29 mouse cellular contexts compared by ENCODE assay signal in genomic region chr3:70138488-70138887, GRCm38 (mm10).
A peak's percentile ranks its signal among the peaks of the same experiment; 100 is the strongest.
DNase-seq lines count a peak whose midpoint lies in the region; ATAC-seq and TF ChIP-seq lines count a peak whose summit lies in the region.
"Had no signal": no experiment of that assay in that cellular context is flagged by ENCODE, and none has a peak within 500 bp of the region (broad histone marks: within the 10 kb centered on the region; RNA-seq: fewer than 3 reads in every experiment).

No protein-coding gene starts in this region.

- no peak for TF ChIP-seq CTCF in kidney, postnatal 0 days (IDR thresholded peaks at IDR 0.05; ENCODE audit: low read depth)

- no peak overlapping the region for H3K4me2 ChIP-seq in kidney, postnatal 0 days (ENCODE audit: low read length)
- H3K4me2 ChIP-seq in lung, embryonic 16.5 days (ENCODE audit: low read depth, low read length), result 0 out of 2 replicates have a peak overlapping the region, but pooled peaks have one; percentile 3
- H3K4me2 ChIP-seq: embryonic facial prominence, embryonic 15.5 days; heart, embryonic 12.5 days; heart, embryonic 15.5 days; hindbrain, embryonic 13.5 days had no signal

- no peaks in the 10 kb centered on the region for H3K27me3 ChIP-seq in kidney, postnatal 0 days (ENCODE audit: insufficient read depth, low read length)
- no peaks in the 10 kb centered on the region for H3K27me3 ChIP-seq in lung, embryonic 16.5 days (ENCODE audit: control insufficient read depth, insufficient read depth, low read depth, low read length)
- H3K27me3 ChIP-seq: CH12.LX; embryonic facial prominence, embryonic 15.5 days; heart, embryonic 12.5 days; heart, embryonic 15.5 days; hindbrain, embryonic 13.5 days had no signal

- no peak overlapping the region for H3K27ac ChIP-seq in kidney, postnatal 0 days
- no peak overlapping the region for H3K27ac ChIP-seq in lung, embryonic 16.5 days (ENCODE audit: low read length)
- H3K27ac ChIP-seq: embryonic facial prominence, embryonic 15.5 days; gastrocnemius, adult 2 months; heart, embryonic 15.5 days; hindbrain, embryonic 10.5 days; hindbrain, embryonic 13.5 days had no signal

- H3K36me3 ChIP-seq in kidney, postnatal 0 days (ENCODE audit: insufficient read depth, low read length), result no peaks in the 10 kb centered on the region
- H3K36me3 ChIP-seq in lung, embryonic 16.5 days (ENCODE audit: control insufficient read depth, insufficient read depth, low read length), result no peaks in the 10 kb centered on the region
- H3K36me3 ChIP-seq: embryonic facial prominence, embryonic 15.5 days; G1E; heart, embryonic 12.5 days; heart, embryonic 15.5 days; hindbrain, embryonic 10.5 days; hindbrain, embryonic 13.5 days had no signal

- WGBS in kidney, postnatal 0 days, result 63% methylated on average over 2 of the region's 2 CpGs
- 46% methylated on average over 2 of the region's 2 CpGs for WGBS in lung, embryonic 16.5 days

- no peaks in the 10 kb centered on the region for H3K9me3 ChIP-seq in kidney, postnatal 0 days (replicated peaks; ENCODE audit: low read length)
- no peaks in the 10 kb centered on the region for H3K9me3 ChIP-seq in lung, embryonic 16.5 days (ENCODE audit: control insufficient read depth, low read length)
- H3K9me3 ChIP-seq: embryonic facial prominence, embryonic 15.5 days; G1E; heart, embryonic 12.5 days; heart, embryonic 15.5 days; hindbrain, embryonic 10.5 days; hindbrain, embryonic 13.5 days had no signal

- no peak for ATAC-seq in kidney, postnatal 0 days (replicated peaks; ENCODE audit: low FRiP score, low read depth)
- peak; percentile 61 for ATAC-seq in lung, embryonic 16.5 days (ENCODE audit: low read depth)
- ATAC-seq: forebrain, embryonic 14.5 days; forebrain, postnatal 0 days; hindbrain, embryonic 16.5 days had no signal

- H3K4me3 ChIP-seq in kidney, postnatal 0 days (replicated peaks; ENCODE audit: low read depth, low read length), result no peak overlapping the region
- no peak overlapping the region for H3K4me3 ChIP-seq in lung, embryonic 16.5 days (ENCODE audit: low read length)
- H3K4me3 ChIP-seq: embryonic facial prominence, embryonic 15.5 days; gastrocnemius, adult 2 months; heart, embryonic 12.5 days; heart, embryonic 15.5 days; hindbrain, embryonic 10.5 days; hindbrain, embryonic 13.5 days had no signal

- no peak overlapping the region for H3K9ac ChIP-seq in kidney, postnatal 0 days (ENCODE audit: low read depth, low read length)
- no peak overlapping the region for H3K9ac ChIP-seq in lung, embryonic 16.5 days (ENCODE audit: low read length)
- H3K9ac ChIP-seq: embryonic facial prominence, embryonic 15.5 days; forebrain, postnatal 0 days; heart, embryonic 12.5 days; heart, embryonic 15.5 days; hindbrain, embryonic 13.5 days had no signal

- DNase-seq in kidney, postnatal 0 days (ENCODE audit: low spot score), result peak; percentile 43
- DNase-seq in kidney, postnatal 36 days, result no peak
- DNase-seq in lung, postnatal 10 days, result no peak
- peak; percentile 17 for DNase-seq in Muller cell, postnatal 12 days (ENCODE audit: inconsistent ontology term)
- DNase-seq in gastrocnemius, adult 8-10 months (ENCODE audit: low spot score in 2 of 2), result no peak
- DNase-seq: adrenal gland, adult 2 months; adrenal gland, postnatal 14 days; B cell, adult 2 months; cerebellum, adult 11-12 months; cerebellum, adult 8-10 months; cerebellum, postnatal 10 days; cerebellum, postnatal 36 days; embryo, embryonic 11 days; forebrain, postnatal 0 days; gastrocnemius, adult 2 months; gastrocnemius, postnatal 25 days; heart, adult 18-20 months; heart, postnatal 10 days; heart, postnatal 36 days had no signal

- H3K4me1 ChIP-seq in kidney, postnatal 0 days (replicated peaks; ENCODE audit: insufficient read depth, low read length), result no peaks in the 10 kb centered on the region
- H3K4me1 ChIP-seq in lung, embryonic 16.5 days (replicated peaks; ENCODE audit: control insufficient read depth, insufficient read depth, low read length), result no peaks in the 10 kb centered on the region
- H3K4me1 ChIP-seq: embryonic facial prominence, embryonic 15.5 days; heart, embryonic 12.5 days; heart, embryonic 15.5 days; hindbrain, embryonic 10.5 days; hindbrain, embryonic 13.5 days had no signal

Comparison
In these comparisons a context has a peak if more than half of its experiments do, and no peak if none do; other contexts are left out.
1. DNase-seq: peak in kidney, postnatal 0 days (single experiment) and Muller cell, postnatal 12 days (single experiment); none in kidney, postnatal 36 days (0 of 2), lung, postnatal 10 days (single experiment) and gastrocnemius, adult 8-10 months (0 of 2).